Mouse (Mus musculus): ENCODE results near the gene Rerg. TPM values are rescaled to one million over a fixed set of nuclear protein-coding genes. Genes with fewer than 3 reads are reported as not detected.

Gene Rerg
- polyA plus RNA-seq, 1 experiment from 2014 or later, result 5.1 TPM

Other genes starting within 250 kb of the Rerg start
- 0.15 and 0.33 TPM in 2 replicates for gene Erp27, start 248.3 kb downstream of the Rerg start, polyA plus RNA-seq (2016; fragmentation: Nextera tagmentation; extraction: Ambion mirVana)
- 0.23 TPM in 1 of 2 replicates, not detected in the other for gene Pde6h, start 246.7 kb downstream of the Rerg start, polyA plus RNA-seq (2016; fragmentation: Nextera tagmentation; extraction: Ambion mirVana)
- 33.9 and 42.1 TPM in 2 replicates for gene Arhgdib, start 228.6 kb downstream of the Rerg start, polyA plus RNA-seq (2016; fragmentation: Nextera tagmentation; extraction: Ambion mirVana)
- gene Ptpro, start 81.8 kb upstream of the Rerg start, polyA plus RNA-seq (2016; fragmentation: Nextera tagmentation; extraction: Ambion mirVana), result 0.38 and 0.91 TPM in 2 replicates